Mouse (Mus musculus) left cerebral cortex, adult 9 months (tissue): ENCODE measurements around the gene Gm13288.
"Not testable (repeated sequence)": the region's sequence is repeated elsewhere in the genome, so short reads cannot be mapped to it uniquely, and the experiment has no call there.

Experiments used
- DNase-seq, 2 experiments: peaks; one replicate each; pipeline ENCODE4 v3.0.0; 2022; ENCODE audit warnings: low spot score in 2 of 2

Gm13288 gene

DNA sequence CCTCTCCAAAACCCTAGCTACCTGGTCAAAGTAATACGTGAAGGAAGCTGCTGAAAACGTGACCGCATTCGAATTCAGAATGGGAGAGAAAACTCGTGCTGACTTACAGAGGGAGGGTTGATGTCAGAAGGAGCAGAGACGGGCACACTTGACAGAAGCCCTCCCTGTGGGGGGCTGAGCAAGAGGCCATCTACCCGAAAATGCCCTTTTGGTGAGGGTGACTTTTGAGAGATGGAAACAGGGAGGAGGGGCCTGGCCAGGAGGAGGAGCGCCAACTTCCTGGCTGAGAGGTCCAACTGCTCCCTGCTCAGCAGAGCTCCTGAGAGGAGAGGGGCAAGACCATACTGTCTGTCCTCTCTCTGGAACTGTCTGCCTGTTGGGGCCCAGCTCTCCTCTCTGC lies at the start of gene Gm13288:
Gm13288 (plus strand) TSS at position 301 of the 400 bp plus-strand sequence.
- DNase-seq, result not testable (repeated sequence)

DNA sequence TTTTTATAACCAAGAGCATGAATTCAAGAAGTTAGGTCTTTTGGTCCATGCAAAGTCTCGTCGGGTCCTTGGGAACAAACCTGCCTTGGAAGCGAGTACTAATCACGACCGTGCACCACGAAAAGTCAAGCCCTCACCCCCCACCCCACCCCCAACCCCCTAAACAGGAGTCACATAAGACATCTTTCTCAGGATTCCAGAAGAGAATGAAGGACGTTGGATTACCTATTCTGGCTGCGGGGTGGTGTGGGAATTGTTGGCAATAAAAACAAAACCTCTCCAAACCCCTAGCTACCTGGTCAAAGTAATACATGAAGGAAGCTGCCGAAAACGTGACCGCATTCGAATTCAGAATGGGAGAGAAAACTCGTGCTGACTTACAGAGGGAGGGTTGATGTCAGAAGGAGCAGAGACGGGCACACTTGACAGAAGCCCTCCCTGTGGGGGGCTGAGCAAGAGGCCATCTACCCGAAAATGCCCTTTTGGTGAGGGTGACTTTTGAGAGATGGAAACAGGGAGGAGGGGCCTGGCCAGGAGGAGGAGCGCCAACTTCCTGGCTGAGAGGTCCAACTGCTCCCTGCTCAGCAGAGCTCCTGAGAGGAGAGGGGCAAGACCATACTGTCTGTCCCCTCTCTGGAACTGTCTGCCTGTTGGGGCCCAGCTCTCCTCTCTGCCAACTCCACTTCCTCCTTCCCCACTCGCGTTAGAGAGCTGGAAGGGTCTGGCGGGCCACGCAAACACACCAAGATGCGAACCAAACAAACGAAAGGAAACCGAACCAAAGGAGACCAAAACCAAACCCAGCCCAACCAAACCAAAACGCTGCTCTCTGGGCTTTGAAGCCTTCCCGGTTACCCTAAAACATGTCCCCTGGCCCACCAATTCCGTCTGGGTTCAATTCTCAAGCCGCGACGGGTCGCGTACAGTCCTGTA lies 48.5 kb upstream of the Gm13288 start:
- not testable (repeated sequence) for DNase-seq

DNA sequence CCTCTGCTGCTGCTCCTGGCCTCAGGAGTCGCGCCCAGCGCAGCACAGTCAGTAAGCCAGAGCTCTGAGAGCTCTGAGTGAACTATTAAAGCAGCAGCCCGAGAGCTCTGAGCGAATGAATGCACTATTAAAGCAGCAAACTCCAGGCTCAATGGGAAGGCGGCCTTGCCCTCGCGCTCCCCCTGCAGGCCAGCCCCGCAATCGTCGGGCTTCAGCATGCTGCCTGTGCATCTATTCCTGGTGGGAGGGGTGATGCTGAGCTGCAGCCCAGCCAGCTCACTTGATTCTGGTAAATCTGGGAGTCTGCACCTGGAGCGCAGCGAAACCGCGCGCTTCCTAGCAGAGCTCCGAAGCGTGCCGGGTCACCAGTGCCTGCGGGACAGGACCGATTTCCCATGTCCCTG lies 47.7 kb upstream of the Gm13288 start:
- peak; percentile 87 to 96 for DNase-seq

DNA sequence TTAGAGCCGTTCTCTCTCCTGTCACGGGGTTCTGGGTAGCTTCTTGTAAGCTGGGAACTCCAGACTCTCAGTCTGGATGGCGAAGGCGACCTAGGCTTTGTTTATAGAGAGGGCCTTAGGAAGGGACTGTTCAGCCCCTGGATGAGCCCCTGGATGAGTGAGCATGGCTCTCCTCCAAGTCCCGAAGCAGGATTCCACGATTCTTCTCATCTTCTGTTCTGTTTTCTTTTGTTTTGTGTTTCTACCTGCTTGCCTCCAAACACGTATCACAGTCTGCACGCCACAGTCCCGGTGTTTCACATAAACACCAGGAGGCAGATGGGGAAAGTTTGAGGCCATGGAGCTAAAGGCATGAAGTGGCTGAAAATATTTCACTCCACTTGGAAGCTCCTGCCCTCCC lies 46.6 kb upstream of the Gm13288 start:
- peak in 1 of 2 experiments; percentile 21 for DNase-seq

DNA sequence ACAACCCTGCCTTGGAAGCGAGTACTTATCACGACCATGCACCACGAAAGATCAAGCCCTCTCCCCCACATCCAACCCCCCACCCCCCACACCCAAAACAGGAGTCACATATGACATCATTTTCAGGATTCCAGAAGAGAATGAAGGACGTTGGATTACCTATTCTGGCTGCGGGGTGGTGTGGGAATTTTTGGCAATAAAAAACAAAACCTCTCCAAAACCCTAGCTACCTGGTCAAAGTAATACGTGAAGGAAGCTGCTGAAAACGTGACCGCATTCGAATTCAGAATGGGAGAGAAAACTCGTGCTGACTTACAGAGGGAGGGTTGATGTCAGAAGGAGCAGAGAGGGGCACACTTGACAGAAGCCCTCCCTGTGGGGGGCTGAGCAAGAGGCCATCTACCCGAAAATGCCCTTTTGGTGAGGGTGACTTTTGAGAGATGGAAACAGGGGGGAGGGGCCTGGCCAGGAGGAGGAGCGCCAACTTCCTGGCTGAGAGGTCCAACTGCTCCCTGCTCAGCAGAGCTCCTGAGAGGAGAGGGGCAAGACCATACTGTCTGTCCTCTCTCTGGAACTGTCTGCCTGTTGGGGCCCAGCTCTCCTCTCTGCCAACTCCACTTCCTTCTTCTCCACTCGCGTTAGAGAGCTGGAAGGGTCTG lies 45.6 kb upstream of the Gm13288 start, which contains the start of gene Gm13283:
Gm13283 (plus strand) TSS at position 510 of the 659 bp plus-strand sequence.
- peak in 1 of 2 experiments; percentile 57 for DNase-seq

DNA sequence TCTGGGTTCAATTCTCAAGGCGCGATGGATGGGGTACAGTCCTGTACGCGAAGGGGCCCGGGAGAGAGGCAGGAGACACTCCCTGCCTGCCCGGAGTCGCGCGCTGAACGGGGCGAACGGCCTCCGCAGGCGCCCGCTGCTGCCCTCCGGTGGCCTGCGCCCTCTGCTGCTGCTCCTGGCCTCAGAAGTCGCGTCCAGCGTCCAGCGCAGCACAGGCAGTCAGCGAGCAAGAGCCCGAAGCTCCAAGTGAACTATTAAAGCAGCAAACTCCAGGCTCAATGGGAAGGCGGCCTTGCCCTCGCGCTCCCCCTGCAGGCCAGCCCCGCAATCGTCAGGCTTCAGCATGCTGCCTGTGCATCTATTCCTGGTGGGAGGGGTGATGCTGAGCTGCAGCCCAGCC lies 44.9 kb upstream of the Gm13288 start:
- peak in 1 of 2 experiments; percentile 59 for DNase-seq

DNA sequence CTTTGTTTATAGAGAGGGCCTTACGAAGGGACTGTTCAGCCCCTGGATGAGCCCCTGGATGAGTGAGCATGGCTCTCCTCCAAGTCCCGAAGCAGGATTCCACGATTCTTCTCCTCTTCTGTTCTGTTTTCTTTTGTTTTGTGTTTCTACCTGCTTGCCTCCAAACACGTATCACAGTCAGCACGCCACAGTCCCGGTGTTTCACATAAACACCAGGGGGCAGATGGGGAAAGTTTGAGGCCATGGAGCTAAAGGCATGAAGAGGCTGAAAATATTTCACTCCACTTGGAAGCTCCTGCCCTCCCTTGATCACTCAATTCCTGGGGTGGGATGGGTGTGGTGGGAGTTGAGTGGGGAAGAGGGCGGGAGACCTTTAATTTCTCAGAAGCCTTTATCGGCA lies 43.6 kb upstream of the Gm13288 start:
- DNase-seq, result peak; percentile 64 to 71

DNA sequence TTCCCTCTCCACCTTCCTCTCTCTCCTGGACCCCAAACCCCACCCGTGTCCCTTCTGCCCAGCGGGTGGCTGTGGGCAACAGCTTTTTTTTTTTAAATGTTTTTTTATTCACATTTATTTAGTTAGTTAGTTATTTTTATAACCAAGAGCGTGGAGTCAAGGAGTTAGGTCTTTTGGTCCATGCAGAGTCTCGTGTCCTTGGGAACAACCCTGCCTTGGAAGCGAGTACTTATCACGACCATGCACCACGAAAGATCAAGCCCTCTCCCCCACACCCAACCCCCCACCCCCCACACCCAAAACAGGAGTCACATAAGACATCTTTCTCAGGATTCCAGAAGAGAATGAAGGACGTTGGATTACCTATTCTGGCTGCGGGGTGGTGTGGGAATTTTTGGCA lies 43.0 kb upstream of the Gm13288 start:
- DNase-seq, result not testable (repeated sequence)

DNA sequence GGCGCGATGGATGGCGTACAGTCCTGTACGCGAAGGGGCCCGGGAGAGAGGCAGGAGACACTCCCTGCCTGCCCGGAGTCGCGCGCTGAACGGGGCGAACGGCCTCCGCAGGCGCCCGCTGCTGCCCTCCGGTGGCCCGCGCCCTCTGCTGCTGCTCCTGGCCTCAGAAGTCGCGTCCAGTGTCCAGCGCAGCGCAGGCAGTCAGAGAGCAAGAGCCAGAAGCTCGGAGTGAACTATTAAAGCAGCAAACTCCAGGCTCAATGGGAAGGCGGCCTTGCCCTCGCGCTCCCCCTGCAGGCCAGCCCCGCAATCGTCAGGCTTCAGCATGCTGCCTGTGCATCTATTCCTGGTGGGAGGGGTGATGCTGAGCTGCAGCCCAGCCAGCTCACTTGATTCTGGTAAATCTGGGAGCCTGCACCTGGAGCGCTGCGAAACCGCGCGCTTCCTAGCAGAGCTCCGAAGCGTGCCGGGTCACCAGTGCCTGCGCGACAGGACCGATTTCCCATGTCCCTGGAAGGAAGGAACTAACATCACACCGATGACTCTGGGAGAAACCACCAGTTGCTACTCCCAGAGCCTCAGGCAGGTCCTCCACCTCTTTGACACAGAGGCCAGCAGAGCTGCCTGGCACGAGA lies 41.8 kb upstream of the Gm13288 start:
- peak in 1 of 2 experiments; percentile 26 for DNase-seq

DNA sequence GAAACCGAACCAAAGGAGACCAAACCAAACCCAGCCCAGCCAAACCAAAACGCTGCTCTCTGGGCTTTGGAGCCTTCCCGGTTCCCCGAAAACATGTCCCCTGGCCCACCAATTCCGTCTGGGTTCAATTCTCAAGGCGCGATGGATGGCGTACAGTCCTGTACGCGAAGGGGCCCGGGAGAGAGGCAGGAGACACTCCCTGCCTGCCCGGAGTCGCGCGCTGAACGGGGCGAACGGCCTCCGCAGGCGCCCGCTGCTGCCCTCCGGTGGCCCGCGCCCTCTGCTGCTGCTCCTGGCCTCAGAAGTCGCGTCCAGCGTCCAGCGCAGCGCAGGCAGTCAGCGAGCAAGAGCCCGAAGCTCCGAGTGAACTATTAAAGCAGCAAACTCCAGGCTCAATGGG lies 31.8 kb upstream of the Gm13288 start, which contains the start of gene Gm13290:
Gm13290 (plus strand) TSS at position 301 of the 400 bp plus-strand sequence.
- not testable (repeated sequence) for DNase-seq

DNA sequence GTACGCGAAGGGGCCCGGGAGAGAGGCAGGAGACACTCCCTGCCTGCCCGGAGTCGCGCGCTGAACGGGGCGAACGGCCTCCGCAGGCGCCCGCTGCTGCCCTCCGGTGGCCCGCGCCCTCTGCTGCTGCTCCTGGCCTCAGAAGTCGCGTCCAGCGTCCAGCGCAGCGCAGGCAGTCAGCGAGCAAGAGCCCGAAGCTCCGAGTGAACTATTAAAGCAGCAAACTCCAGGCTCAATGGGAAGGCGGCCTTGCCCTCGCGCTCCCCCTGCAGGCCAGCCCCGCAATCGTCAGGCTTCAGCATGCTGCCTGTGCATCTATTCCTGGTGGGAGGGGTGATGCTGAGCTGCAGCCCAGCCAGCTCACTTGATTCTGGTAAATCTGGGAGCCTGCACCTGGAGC lies 28.7 kb upstream of the Gm13288 start, which contains the start of gene Gm13289:
Gm13289 (plus strand) TSS at position 301 of the 400 bp plus-strand sequence.
- not testable (repeated sequence) for DNase-seq

DNA sequence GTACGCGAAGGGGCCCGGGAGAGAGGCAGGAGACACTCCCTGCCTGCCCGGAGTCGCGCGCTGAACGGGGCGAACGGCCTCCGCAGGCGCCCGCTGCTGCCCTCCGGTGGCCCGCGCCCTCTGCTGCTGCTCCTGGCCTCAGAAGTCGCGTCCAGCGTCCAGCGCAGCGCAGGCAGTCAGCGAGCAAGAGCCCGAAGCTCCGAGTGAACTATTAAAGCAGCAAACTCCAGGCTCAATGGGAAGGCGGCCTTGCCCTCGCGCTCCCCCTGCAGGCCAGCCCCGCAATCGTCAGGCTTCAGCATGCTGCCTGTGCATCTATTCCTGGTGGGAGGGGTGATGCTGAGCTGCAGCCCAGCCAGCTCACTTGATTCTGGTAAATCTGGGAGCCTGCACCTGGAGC lies 25.8 kb upstream of the Gm13288 start, which contains the start of gene Gm13272:
Gm13272 (plus strand) TSS at position 301 of the 400 bp plus-strand sequence.
- not testable (repeated sequence) for DNase-seq

DNA sequence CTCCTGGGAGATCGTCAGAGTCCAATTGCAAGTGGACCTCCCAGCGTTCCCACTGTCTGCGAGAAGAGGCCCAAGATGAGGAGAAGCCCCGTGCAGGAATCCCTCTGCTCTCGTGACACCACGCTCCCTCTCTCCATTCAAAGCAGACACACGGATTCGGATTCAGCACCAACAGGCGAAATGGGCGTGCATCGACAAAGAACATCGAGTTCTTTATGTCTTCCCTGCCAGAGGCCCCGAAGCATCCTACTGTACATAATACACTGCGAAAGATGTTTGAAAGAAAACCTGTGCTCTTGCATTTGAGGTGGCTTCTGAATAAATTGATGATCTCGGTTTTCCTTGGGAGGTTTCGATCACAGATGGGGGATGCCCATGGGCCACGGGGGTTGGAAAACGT lies 25.0 kb upstream of the Gm13288 start:
- not testable (repeated sequence) for DNase-seq

DNA sequence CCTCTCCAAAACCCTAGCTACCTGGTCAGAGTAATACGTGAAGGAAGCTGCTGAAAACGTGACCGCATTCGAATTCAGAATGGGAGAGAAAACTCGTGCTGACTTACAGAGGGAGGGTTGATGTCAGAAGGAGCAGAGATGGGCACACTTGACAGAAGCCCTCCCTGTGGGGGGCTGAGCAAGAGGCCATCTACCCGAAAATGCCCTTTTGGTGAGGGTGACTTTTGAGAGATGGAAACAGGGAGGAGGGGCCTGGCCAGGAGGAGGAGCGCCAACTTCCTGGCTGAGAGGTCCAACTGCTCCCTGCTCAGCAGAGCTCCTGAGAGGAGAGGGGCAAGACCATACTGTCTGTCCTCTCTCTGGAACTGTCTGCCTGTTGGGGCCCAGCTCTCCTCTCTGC lies 23.5 kb upstream of the Gm13288 start, which contains the start of gene Ifnz:
Ifnz (plus strand) TSS at position 301 of the 400 bp plus-strand sequence.
- DNase-seq, result not testable (repeated sequence)

DNA sequence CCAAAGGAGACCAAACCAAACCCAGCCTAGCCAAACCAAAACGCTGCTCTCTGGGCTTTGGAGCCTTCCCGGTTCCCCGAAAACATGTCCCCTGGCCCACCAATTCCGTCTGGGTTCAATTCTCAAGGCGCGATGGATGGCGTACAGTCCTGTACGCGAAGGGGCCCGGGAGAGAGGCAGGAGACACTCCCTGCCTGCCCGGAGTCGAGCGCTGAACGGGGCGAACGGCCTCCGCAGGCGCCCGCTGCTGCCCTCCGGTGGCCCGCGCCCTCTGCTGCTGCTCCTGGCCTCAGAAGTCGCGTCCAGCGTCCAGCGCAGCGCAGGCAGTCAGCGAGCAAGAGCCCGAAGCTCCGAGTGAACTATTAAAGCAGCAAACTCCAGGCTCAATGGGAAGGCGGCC lies 23.0 kb upstream of the Gm13288 start:
- not testable (repeated sequence) for DNase-seq

DNA sequence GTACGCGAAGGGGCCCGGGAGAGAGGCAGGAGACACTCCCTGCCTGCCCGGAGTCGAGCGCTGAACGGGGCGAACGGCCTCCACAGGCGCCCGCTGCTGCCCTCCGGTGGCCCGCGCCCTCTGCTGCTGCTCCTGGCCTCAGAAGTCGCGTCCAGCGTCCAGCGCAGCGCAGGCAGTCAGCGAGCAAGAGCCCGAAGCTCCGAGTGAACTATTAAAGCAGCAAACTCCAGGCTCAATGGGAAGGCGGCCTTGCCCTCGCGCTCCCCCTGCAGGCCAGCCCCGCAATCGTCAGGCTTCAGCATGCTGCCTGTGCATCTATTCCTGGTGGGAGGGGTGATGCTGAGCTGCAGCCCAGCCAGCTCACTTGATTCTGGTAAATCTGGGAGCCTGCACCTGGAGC lies 19.9 kb upstream of the Gm13288 start, which contains the start of gene Gm13276:
Gm13276 (plus strand) TSS at position 301 of the 400 bp plus-strand sequence.
- not testable (repeated sequence) for DNase-seq

DNA sequence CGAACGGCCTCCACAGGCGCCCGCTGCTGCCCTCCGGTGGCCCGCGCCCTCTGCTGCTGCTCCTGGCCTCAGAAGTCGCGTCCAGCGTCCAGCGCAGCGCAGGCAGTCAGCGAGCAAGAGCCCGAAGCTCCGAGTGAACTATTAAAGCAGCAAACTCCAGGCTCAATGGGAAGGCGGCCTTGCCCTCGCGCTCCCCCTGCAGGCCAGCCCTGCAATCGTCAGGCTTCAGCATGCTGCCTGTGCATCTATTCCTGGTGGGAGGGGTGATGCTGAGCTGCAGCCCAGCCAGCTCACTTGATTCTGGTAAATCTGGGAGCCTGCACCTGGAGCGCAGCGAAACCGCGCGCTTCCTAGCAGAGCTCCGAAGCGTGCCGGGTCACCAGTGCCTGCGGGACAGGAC lies 16.9 kb upstream of the Gm13288 start, which contains the start of gene Gm13277:
Gm13277 (plus strand) TSS at position 231 of the 400 bp plus-strand sequence.
- DNase-seq, result peak; percentile 22 to 74

DNA sequence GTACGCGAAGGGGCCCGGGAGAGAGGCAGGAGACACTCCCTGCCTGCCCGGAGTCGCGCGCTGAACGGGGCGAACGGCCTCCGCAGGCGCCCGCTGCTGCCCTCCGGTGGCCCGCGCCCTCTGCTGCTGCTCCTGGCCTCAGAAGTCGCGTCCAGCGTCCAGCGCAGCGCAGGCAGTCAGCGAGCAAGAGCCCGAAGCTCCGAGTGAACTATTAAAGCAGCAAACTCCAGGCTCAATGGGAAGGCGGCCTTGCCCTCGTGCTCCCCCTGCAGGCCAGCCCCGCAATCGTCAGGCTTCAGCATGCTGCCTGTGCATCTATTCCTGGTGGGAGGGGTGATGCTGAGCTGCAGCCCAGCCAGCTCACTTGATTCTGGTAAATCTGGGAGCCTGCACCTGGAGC lies 14.1 kb upstream of the Gm13288 start, which contains the start of gene Gm13278:
Gm13278 (plus strand) TSS at position 301 of the 400 bp plus-strand sequence.
- DNase-seq, result not testable (repeated sequence)

DNA sequence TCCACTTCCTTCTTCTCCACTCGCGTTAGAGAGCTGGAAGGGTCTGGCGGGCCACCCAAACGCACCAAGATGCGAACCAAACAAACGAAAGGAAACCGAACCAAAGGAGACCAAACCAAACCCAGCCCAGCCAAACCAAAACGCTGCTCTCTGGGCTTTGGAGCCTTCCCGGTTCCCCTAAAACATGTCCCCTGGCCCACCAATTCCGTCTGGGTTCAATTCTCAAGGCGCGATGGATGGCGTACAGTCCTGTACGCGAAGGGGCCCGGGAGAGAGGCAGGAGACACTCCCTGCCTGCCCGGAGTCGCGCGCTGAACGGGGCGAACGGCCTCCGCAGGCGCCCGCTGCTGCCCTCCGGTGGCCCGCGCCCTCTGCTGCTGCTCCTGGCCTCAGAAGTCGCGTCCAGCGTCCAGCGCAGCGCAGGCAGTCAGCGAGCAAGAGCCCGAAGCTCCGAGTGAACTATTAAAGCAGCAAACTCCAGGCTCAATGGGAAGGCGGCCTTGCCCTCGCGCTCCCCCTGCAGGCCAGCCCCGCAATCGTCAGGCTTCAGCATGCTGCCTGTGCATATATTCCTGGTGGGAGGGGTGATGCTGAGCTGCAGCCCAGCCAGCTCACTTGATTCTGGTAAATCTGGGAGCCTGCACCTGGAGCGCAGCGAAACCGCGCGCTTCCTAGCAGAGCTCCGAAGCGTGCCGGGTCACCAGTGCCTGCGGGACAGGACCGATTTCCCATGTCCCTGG lies 11.2 kb upstream of the Gm13288 start, which contains the start of gene Gm13275:
Gm13275 (plus strand) TSS at position 552 of the 740 bp plus-strand sequence.
- peak; percentile 46 to 74 for DNase-seq

DNA sequence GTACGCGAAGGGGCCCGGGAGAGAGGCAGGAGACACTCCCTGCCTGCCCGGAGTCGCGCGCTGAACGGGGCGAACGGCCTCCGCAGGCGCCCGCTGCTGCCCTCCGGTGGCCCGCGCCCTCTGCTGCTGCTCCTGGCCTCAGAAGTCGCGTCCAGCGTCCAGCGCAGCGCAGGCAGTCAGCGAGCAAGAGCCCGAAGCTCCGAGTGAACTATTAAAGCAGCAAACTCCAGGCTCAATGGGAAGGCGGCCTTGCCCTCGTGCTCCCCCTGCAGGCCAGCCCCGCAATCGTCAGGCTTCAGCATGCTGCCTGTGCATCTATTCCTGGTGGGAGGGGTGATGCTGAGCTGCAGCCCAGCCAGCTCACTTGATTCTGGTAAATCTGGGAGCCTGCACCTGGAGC lies 8.2 kb upstream of the Gm13288 start, which contains the start of gene Gm13279:
Gm13279 (plus strand) TSS at position 301 of the 400 bp plus-strand sequence.
- DNase-seq, result not testable (repeated sequence)
